Mouse (Mus musculus) liver, adult 10 weeks (tissue): ENCODE measurements around the gene E4f1. TPM values are rescaled to one million over a fixed set of nuclear protein-coding genes. Genes with fewer than 3 reads are reported as not detected.

Source experiments
- polyA plus RNA-seq: library from polyadenylated mRNA; stranded (reverse); fragments of 350-450 nt; fragmentation: Illumina TruSeq; extraction: RNeasy Lipid Tissue Mini Kit (QIAGEN cat#74804); gene quantifications from one replicate; pipeline ENCODE4 v1.2.3, GENCODE M21; 2014; ENCODE audit warnings: low read depth, low replicate concordance

Gene E4f1
- polyA plus RNA-seq, result 0.37 TPM

DNA sequence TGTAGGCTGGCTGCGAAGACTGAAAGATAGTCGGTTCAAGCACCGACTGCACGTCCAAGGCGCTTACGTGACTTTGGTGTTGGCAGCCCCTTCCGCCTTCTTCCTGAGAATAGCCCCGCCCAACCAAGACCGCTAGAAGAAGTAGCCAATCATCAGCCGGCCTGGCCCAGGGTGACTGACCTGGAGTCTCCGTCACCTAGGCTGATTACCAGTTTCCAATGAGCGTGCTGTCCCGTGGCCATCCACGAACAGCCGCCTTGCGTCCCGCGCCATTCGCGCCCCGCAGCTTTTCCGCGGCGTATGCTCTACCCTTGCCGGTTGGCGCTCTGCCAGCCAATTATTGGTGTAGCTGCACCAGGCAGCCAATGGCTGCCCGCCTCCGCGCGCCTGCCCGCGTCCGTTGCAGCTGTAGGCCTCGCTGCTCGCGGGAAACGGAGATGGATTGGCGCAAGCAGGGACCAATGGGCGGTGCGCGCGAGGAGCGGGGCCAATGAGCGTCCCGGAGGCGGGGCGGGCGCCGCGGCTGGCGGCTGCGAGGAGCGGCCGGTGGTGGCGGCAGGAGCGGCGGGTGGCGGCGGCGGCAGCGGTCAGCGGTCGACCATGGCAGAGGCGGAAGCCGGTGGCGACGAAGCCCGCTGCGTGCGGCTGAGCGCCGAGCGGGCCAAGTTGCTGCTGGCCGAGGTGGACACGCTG, at the start of gene E4f1, which contains the start of gene Pgp:
Gene E4f1, minus strand, starts transcription at position 404 of the 693 bp plus-strand sequence.
Gene Pgp, plus strand, starts transcription at position 483 of the 693 bp plus-strand sequence.

DNA sequence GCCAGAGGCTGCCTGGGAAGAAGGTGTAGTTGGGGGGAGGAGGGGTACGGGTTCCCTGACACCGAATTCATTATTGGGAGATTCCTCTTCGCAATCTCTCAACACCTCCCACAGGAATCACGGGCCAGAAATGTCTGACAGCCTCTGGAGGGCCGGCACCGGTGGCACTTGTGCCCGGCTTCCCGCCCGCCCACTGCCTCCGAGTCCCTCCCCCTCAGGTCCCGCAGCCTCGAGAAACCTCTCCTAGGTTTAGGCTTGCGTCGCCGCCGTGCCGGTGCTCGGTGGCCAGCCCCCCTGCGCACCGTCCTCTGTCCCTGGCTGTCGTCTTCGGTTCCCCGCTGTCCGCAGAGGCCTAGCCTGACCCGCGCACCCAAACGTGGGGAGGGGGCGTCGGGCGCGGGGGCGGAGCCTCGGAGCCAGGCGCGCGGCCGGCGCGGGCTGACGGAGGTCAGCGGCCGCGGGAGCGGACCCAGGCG, 18.1 kb upstream of the E4f1 start, which contains the start of gene Caskin1:
Gene Caskin1, plus strand, starts transcription at position 416 of the 476 bp plus-strand sequence.

GRCm38 (mm10) chr17:24478663-24479380, 8.7 kb upstream of the E4f1 start, which contains the start of gene Mlst8:
Gene Mlst8 (minus strand): TSS chr17:24479078.

GRCm38 (mm10) chr17:24473612-24474275, 3.6 kb upstream of the E4f1 start, which contains the start of gene Bricd5:
Gene Bricd5 (plus strand): TSS chr17:24473884.

GRCm38 (mm10) chr17:24442632-24443155, 27.4 kb downstream of the E4f1 start, which contains the start of gene Dnase1l2:
Gene Dnase1l2 (minus strand): TSS chr17:24443105.

DNA sequence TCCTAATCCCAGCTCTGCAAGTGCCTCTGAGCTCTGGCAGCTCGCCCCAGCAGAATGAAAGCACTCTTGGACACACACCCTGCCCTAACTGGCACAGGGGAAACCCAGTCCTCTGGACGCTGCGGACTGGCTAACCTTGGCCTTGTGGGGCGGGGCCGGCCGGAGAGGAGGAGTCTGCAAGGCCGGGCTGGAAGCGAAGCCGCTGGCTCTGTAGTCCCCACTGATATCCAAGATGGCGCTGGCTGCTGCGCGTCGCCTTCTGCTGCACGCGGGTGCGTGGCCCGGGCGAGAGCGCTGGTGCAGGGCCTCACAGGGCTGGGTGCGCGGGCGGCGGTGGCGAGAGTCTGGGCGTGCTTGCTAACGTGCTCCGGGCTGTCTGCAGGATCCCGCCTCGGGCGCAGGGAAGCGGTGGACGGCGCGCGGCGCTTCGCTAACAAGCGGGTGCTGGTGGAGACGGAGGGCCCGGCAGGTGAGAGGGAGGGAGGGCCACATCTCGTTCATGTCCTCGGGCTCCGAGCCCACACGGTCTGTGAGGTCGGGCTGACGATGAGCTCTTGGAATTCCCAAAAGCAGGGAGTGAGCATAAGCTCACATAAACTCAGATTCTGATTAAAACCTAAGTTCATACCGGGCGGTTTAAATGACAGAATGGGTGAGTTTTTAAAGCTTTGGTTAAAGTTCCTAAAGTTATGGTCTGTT, 43.5 kb downstream of the E4f1 start, which contains the start of gene Eci1:
Gene Eci1, plus strand, starts transcription at position 171 of the 699 bp plus-strand sequence.

GRCm38 (mm10) chr17:24414230-24414976, 55.7 kb downstream of the E4f1 start, which contains the start of gene Rnps1:
Gene Rnps1 (plus strand): TSS chr17:24414565.

Other genes with a start within 250 kb of the E4f1 start
- gene Tedc2, start 249.5 kb downstream of the E4f1 start, polyA plus RNA-seq, result 19.8 TPM
- 0.50 TPM for gene Ccnf, start 218.8 kb downstream of the E4f1 start, polyA plus RNA-seq
- not detected for gene Abca17, start 119.2 kb downstream of the E4f1 start, polyA plus RNA-seq
- 8.9 TPM for gene Abca3, start 118.4 kb downstream of the E4f1 start, polyA plus RNA-seq
- gene Rnps1, start 55.7 kb downstream of the E4f1 start, polyA plus RNA-seq, result 19.3 TPM
- gene Eci1, start 43.7 kb downstream of the E4f1 start, polyA plus RNA-seq, result 61.8 TPM
- gene Dnase1l2, start 27.2 kb downstream of the E4f1 start, polyA plus RNA-seq, result not detected
- gene Pgp, start 79 bp upstream of the E4f1 start, polyA plus RNA-seq, result 6.5 TPM
- not detected for gene Bricd5, start 3.6 kb upstream of the E4f1 start, polyA plus RNA-seq
- gene Mlst8, start 8.8 kb upstream of the E4f1 start, polyA plus RNA-seq, result 1.8 TPM
- gene Caskin1, start 18.3 kb upstream of the E4f1 start, polyA plus RNA-seq, result not detected
- 3.5 TPM for gene Traf7, start 57.6 kb upstream of the E4f1 start, polyA plus RNA-seq
- not detected for gene Rab26, start 63.9 kb upstream of the E4f1 start, polyA plus RNA-seq
- gene Pkd1, start 79.5 kb upstream of the E4f1 start, polyA plus RNA-seq, result 1.3 TPM
- gene Tsc2, start 162.3 kb upstream of the E4f1 start, polyA plus RNA-seq, result 7.0 TPM
- gene Nthl1, start 162.4 kb upstream of the E4f1 start, polyA plus RNA-seq, result 0.50 TPM
- gene Slc9a3r2, start 180.0 kb upstream of the E4f1 start, polyA plus RNA-seq, result 3.9 TPM
- gene Npw, start 188.1 kb upstream of the E4f1 start, polyA plus RNA-seq, result not detected
- 3.4 TPM for gene Zfp598, start 199.4 kb upstream of the E4f1 start, polyA plus RNA-seq
- gene Syngr3, start 219.6 kb upstream of the E4f1 start, polyA plus RNA-seq, result not detected
- gene Gfer, start 225.8 kb upstream of the E4f1 start, polyA plus RNA-seq, result 12.1 TPM
- gene Noxo1, start 225.9 kb upstream of the E4f1 start, polyA plus RNA-seq, result not detected
- 0.58 TPM for gene Tbl3, start 237.3 kb upstream of the E4f1 start, polyA plus RNA-seq
- not detected for gene Rnf151, start 247.8 kb upstream of the E4f1 start, polyA plus RNA-seq
- gene Rps2, start 247.8 kb upstream of the E4f1 start, polyA plus RNA-seq, result 483 TPM